Mouse (Mus musculus) olfactory bulb, adult 2 months (tissue): ENCODE data around the gene Hoxd9.

ENCODE experiments used
- CTCF ChIP-seq: fragments of 200-500 bp; IDR thresholded peaks from 2 replicates; pipeline ENCODE4 v1.5.1; 2012; ENCODE audit warnings: low read depth, mild to moderate bottlenecking, low read length, moderate library complexity; ENCODE audit not compliant: insufficient read depth
- POLR2A ChIP-seq: fragments of 200-500 bp; IDR thresholded peaks from 2 replicates; pipeline ENCODE4 v1.6.1; 2012; ENCODE audit warnings: mild to moderate bottlenecking, low read depth, low read length, moderate library complexity; ENCODE audit not compliant: insufficient read depth

DNA sequence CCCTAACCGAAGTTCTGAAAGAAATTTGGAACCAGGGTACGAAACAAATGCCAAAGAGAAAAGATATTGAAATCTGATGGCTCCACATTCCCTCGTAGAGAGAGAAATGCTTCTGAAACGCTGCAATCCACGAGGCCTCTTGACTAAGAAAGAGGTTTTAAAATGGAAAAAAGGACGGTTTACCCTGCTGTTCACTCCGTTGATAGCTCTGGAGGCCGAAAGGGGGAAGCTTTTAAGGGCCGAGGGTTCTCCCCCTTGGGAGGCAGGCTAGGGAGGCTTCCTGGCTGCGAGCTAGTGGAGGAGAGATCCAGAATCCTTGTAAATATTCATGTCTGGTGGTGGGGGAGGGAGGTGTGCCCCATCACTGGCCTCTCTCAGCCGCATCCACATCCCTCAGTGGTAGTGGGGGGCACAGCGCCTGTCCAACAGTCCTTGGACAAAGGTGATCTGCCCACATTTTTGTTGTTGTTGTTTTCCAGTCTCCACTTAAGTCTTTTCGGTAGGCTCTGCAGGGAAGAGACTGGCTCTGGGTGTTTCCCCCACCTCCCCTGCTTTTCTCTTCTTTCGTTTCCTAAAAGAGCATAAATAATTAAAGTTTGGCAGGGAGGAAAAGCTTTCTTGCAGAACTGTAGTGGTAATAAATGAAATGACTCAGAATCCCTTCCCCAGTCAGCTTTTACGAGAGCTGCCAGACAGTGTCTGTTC lies 18.5 kb upstream of the Hoxd9 start, which contains the start of gene Hoxd11:
- TF ChIP-seq POLR2A (no peak), CTCF (no peak)
